Mouse (Mus musculus): ENCODE measurements around the gene Hpcal1. TPM values are rescaled to one million over a fixed set of nuclear protein-coding genes. Genes with fewer than 3 reads are reported as not detected.
A peak's percentile ranks its signal among the peaks of the same experiment; 100 is the strongest.

Hpcal1 gene
- polyA plus RNA-seq, 1 experiment from 2014 or later: 57.6 TPM

- H3K4me3 ChIP-seq: no peak overlapping the region
- H3K27ac ChIP-seq: no peak overlapping the region
- no peak overlapping the region for H3K9ac ChIP-seq
- WGBS: 5% methylated on average over 4 of the region's 4 CpGs
- H3K4me2 ChIP-seq: no peak overlapping the region
- peak; percentile 88 for ATAC-seq (ENCODE audit: insufficient number of reproducible peaks, insufficient read depth, low FRiP score, low TSS enrichment, low read depth)
- peaks cover 15% of the 10 kb centered on the region for H3K4me1 ChIP-seq
- no peaks in the 10 kb centered on the region for H3K36me3 ChIP-seq
- peaks cover 3% of the 10 kb centered on the region; the same call in 1 of the 2 replicates for H3K9me3 ChIP-seq
- H3K27me3 ChIP-seq: no peaks in the 10 kb centered on the region
These were observed 29.2 kb upstream of the Hpcal1 start for GRCm38 (mm10) chr12:17661483-17661920.

DNA sequence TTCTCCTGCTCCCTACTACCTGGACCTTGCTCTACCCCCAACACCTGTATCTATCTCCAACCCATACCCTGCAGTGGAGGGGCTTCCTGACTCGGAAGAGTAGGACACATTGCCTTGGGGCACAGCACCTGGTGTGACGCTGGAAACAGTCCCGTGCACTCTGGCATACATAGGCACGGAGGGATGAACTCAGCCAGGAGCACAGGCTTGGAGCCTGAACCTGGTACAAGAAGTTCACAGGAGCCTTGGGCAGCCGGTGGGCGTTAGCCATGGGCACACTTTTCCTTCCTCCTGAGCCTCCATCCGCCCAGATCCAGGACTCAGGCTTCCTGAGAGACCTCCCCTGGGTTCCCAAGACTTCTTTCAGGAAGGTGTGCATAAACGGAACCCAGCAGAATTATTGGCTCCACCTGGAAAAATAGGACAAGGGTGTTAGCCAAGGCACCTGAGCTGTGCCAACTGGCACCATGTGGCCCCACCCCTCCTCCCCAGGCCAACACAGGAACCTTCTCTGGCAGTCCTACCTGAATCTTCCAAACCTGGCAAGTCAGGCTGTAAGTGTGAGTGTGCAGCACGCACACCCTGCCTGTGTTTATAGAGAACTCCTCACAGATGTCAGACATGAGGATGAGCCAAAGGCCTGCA lies 26.5 kb upstream of the Hpcal1 start:
- ATAC-seq (ENCODE audit: insufficient number of reproducible peaks, insufficient read depth, low FRiP score, low TSS enrichment, low read depth): no peak
- Histone ChIP-seq H3K27me3 (no peaks in the 10 kb centered on the region), H3K36me3 (no peaks in the 10 kb centered on the region), H3K9me3 (no peaks in the 10 kb centered on the region), H3K4me3 (no peak overlapping the region), H3K4me1 (peaks cover 16% of the 10 kb centered on the region), H3K9ac (no peak overlapping the region), H3K4me2 (no peak overlapping the region), H3K27ac (no peak overlapping the region)
- 76% methylated on average over 9 of the region's 9 CpGs for WGBS

- H3K27ac ChIP-seq: peak overlapping the region; percentile 23; the same call in 1 of the 2 replicates
- no peak for ATAC-seq (ENCODE audit: insufficient number of reproducible peaks, insufficient read depth, low FRiP score, low TSS enrichment, low read depth)
- WGBS: 30% methylated on average over 7 of the region's 7 CpGs
These were observed 24.7 kb upstream of the Hpcal1 start for GRCm38 (mm10) chr12:17665906-17666326.

GRCm38 (mm10) chr12:17666616-17667015 lies 24.0 kb upstream of the Hpcal1 start:
- Histone ChIP-seq H3K4me2 (no peak overlapping the region), H3K27me3 (no peaks in the 10 kb centered on the region), H3K9ac (no peak overlapping the region), H3K4me1 (peaks cover 11% of the 10 kb centered on the region), H3K9me3 (no peaks in the 10 kb centered on the region), H3K36me3 (no peaks in the 10 kb centered on the region), H3K4me3 (no peak overlapping the region), H3K27ac (no peak overlapping the region)
- ATAC-seq (ENCODE audit: insufficient number of reproducible peaks, insufficient read depth, low FRiP score, low TSS enrichment, low read depth): no peak
- WGBS: 75% methylated on average over 2 of the region's 2 CpGs

More at GRCm38 (mm10) chr12:17665906-17666326, 24.7 kb upstream of the Hpcal1 start:
- Histone ChIP-seq H3K9ac (no peak overlapping the region), H3K4me3 (no peak overlapping the region), H3K9me3 (no peaks in the 10 kb centered on the region), H3K4me2 (no peak overlapping the region), H3K36me3 (no peaks in the 10 kb centered on the region), H3K4me1 (peaks cover 16% of the 10 kb centered on the region), H3K27me3 (no peaks in the 10 kb centered on the region)

GRCm38 (mm10) chr12:17673729-17674128 lies 16.9 kb upstream of the Hpcal1 start:
- Histone ChIP-seq H3K4me1 (no peaks in the 10 kb centered on the region), H3K27me3 (no peaks in the 10 kb centered on the region), H3K9me3 (no peaks in the 10 kb centered on the region), H3K9ac (no peak overlapping the region), H3K4me2 (no peak overlapping the region), H3K36me3 (no peaks in the 10 kb centered on the region), H3K4me3 (no peak overlapping the region), H3K27ac (no peak overlapping the region)
- no peak for ATAC-seq (ENCODE audit: insufficient number of reproducible peaks, insufficient read depth, low FRiP score, low TSS enrichment, low read depth)
- WGBS: 57% methylated on average over 7 of the region's 7 CpGs

- H3K36me3 ChIP-seq: no peaks in the 10 kb centered on the region
- H3K4me2 ChIP-seq: no peak overlapping the region
- H3K4me1 ChIP-seq: no peaks in the 10 kb centered on the region
- H3K27ac ChIP-seq: no peak overlapping the region
- H3K9ac ChIP-seq: no peak overlapping the region
- ATAC-seq (ENCODE audit: insufficient number of reproducible peaks, insufficient read depth, low FRiP score, low TSS enrichment, low read depth): no peak
- H3K9me3 ChIP-seq: no peaks in the 10 kb centered on the region
- no peak overlapping the region for H3K4me3 ChIP-seq
- H3K27me3 ChIP-seq: no peaks in the 10 kb centered on the region
- WGBS: 40% methylated on average over 6 of the region's 6 CpGs
These were observed 16.4 kb upstream of the Hpcal1 start for GRCm38 (mm10) chr12:17674182-17674812.

DNA sequence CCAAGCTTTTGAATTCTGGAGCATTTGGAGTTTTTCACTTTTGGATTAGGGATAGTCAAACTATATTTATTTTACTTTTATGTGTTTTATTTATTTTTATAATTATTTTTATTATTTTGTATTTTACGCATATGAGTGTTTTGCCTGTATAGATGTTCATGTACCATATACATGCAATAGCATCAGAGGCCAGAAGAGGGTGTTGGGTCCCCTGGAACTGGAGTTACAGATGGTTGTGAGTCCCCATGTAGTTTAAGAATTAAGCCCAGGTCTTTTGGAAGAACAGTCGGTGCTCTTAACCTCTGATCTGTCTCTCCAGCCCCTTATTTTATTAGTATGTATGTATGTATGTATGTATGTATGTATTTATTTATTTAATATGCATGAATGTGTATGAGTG lies 12.9 kb upstream of the Hpcal1 start:
- H3K9me3 ChIP-seq: no peaks in the 10 kb centered on the region
- 86% methylated on average over 2 of the region's 2 CpGs for WGBS
- no peak overlapping the region for H3K4me3 ChIP-seq
- no peak overlapping the region for H3K9ac ChIP-seq
- H3K4me1 ChIP-seq: no peaks in the 10 kb centered on the region
- ATAC-seq (ENCODE audit: insufficient number of reproducible peaks, insufficient read depth, low FRiP score, low TSS enrichment, low read depth): no peak
- H3K36me3 ChIP-seq: no peaks in the 10 kb centered on the region
- H3K27me3 ChIP-seq: no peaks in the 10 kb centered on the region
- H3K4me2 ChIP-seq: no peak overlapping the region
- no peak overlapping the region for H3K27ac ChIP-seq

GRCm38 (mm10) chr12:17679571-17679970 lies 11.1 kb upstream of the Hpcal1 start:
- WGBS: 89% methylated on average over 4 of the region's 4 CpGs
- ATAC-seq (ENCODE audit: insufficient number of reproducible peaks, insufficient read depth, low FRiP score, low TSS enrichment, low read depth): no peak
- H3K27me3 ChIP-seq: no peaks in the 10 kb centered on the region

GRCm38 (mm10) chr12:17682161-17682560 lies 8.5 kb upstream of the Hpcal1 start:
- no peaks in the 10 kb centered on the region for H3K36me3 ChIP-seq
- H3K9me3 ChIP-seq: no peaks in the 10 kb centered on the region

More at GRCm38 (mm10) chr12:17679571-17679970, 11.1 kb upstream of the Hpcal1 start:
- Histone ChIP-seq H3K9me3 (no peaks in the 10 kb centered on the region), H3K4me3 (no peak overlapping the region), H3K4me2 (no peak overlapping the region), H3K4me1 (no peaks in the 10 kb centered on the region), H3K9ac (no peak overlapping the region), H3K27ac (no peak overlapping the region), H3K36me3 (no peaks in the 10 kb centered on the region)

DNA sequence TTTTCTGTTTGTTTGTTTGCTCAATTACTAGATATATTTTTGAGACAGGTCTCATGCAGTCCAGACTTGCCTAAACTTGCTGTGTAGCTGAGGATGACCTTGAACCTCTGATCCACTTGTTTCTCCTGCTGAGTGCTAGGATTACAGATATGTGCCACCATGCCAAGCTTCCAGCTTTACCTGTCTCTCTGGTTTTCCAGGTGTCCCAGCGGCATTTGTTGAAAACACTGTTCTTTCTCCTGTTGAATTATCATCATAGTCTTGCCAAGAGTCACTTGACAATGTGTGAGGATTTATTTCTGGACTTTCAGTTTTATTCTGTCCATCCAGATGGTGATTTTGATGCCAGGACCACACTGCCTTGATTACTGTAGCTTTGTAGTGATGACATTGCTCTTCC lies 6.3 kb upstream of the Hpcal1 start:
- Histone ChIP-seq H3K4me3 (no peak overlapping the region), H3K9me3 (no peaks in the 10 kb centered on the region), H3K9ac (no peak overlapping the region), H3K27ac (no peak overlapping the region), H3K4me2 (no peak overlapping the region), H3K36me3 (no peaks in the 10 kb centered on the region), H3K27me3 (no peaks in the 10 kb centered on the region), H3K4me1 (no peaks in the 10 kb centered on the region)
- 86% methylated on average over 1 of the region's 1 CpGs for WGBS
- no peak for ATAC-seq (ENCODE audit: insufficient number of reproducible peaks, insufficient read depth, low FRiP score, low TSS enrichment, low read depth)

More at GRCm38 (mm10) chr12:17682161-17682560, 8.5 kb upstream of the Hpcal1 start:
- 63% methylated on average over 2 of the region's 2 CpGs for WGBS
- no peak overlapping the region for H3K4me3 ChIP-seq
- H3K27me3 ChIP-seq: no peaks in the 10 kb centered on the region
- ATAC-seq (ENCODE audit: insufficient number of reproducible peaks, insufficient read depth, low FRiP score, low TSS enrichment, low read depth): no peak
- H3K9ac ChIP-seq: no peak overlapping the region
- H3K4me1 ChIP-seq: no peaks in the 10 kb centered on the region
- H3K4me2 ChIP-seq: no peak overlapping the region
- no peak overlapping the region for H3K27ac ChIP-seq

- no peak for ATAC-seq (ENCODE audit: insufficient number of reproducible peaks, insufficient read depth, low FRiP score, low TSS enrichment, low read depth)
- Histone ChIP-seq H3K4me3 (no peak overlapping the region), H3K27ac (no peak overlapping the region), H3K4me2 (no peak overlapping the region), H3K9ac (no peak overlapping the region), H3K27me3 (no peaks in the 10 kb centered on the region), H3K36me3 (no peaks in the 10 kb centered on the region), H3K4me1 (no peaks in the 10 kb centered on the region), H3K9me3 (no peaks in the 10 kb centered on the region)
- WGBS: 74% methylated on average over 2 of the region's 2 CpGs
These were observed 4.5 kb upstream of the Hpcal1 start for GRCm38 (mm10) chr12:17686116-17686515.

GRCm38 (mm10) chr12:17688913-17689312 lies 1.7 kb upstream of the Hpcal1 start:
- no peaks in the 10 kb centered on the region for H3K36me3 ChIP-seq
- no peaks in the 10 kb centered on the region for H3K9me3 ChIP-seq
- H3K4me3 ChIP-seq: no peak overlapping the region
- H3K4me2 ChIP-seq: no peak overlapping the region
- H3K4me1 ChIP-seq: peaks cover 23% of the 10 kb centered on the region
- H3K27me3 ChIP-seq: no peaks in the 10 kb centered on the region
- WGBS: 88% methylated on average over 3 of the region's 3 CpGs
- ATAC-seq (ENCODE audit: insufficient number of reproducible peaks, insufficient read depth, low FRiP score, low TSS enrichment, low read depth): no peak
- H3K9ac ChIP-seq: no peak overlapping the region
- H3K27ac ChIP-seq: no peak overlapping the region

Data from embryonic facial prominence, embryonic 13.5 days (tissue).